Mouse (Mus musculus) heart, adult 2 months (tissue): Measurements from ENCODE around the gene Map3k7.

Source experiments
- CTCF ChIP-seq: fragments of 200-600 bp; IDR thresholded peaks from 2 replicates; pipeline ENCODE4 v1.8.1; 2022; ENCODE audit warnings: antibody characterized with exemption, mild to moderate bottlenecking, moderate library complexity
- POLR2A ChIP-seq: fragments of 200-500 bp; IDR thresholded peaks from 2 replicates; pipeline ENCODE4 v1.6.1; 2011; ENCODE audit warnings: mild to moderate bottlenecking, low read depth, low read length, control low read depth; ENCODE audit not compliant: insufficient read depth

- TF ChIP-seq CTCF (no peak), POLR2A (no peak)
These were observed 46.9 kb downstream of the Map3k7 start for GRCm38 (mm10) chr4:32010808-32011207.
